Mouse (Mus musculus): ENCODE data around the gene Cnst. TPM values are rescaled to one million over a fixed set of nuclear protein-coding genes. Genes with fewer than 3 reads are reported as not detected.
A peak's percentile ranks its signal among the peaks of the same experiment; 100 is the strongest.

Gene Cnst
- total RNA-seq, 4 experiments from 2014 or later, result 40.1 to 42.1 (median 41.1) TPM

DNA sequence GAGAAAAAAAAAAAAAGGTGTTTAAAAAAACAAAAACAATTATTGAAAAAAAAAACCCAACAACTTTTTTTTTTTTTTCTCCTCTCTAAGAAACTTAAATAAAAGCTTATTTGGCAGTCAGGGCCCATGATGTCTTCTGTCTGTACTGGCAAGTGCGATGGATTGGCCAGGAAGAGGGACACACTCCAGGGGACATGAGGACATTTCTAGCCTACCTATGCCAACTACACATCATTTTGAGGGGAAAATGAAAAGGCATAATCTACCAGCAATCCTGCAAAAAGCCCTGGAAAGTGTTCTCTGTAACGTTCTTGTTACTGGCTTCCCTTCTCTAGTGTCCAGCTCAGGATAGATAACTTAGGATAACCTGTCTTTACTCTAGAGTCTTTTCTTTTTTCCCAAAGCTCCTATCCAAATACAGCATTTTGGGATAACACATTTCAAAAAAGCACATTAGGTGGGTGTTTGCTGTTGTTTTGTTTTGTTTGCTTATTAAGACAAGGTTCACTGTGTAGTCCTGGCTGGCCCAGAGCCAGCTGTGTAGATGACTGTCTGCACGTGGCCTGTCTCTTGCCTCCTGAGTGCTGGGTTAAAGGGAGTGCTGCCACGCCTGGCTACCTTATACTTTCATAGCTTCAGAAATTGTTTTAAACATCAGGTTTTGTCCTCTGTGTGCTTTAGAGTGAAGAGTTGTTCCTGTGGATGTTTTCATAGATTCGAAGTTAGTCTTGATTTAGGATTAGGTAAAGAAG, 7.2 kb downstream of the Cnst start:
- no peak for DNase-seq (ENCODE audit: low spot score in 2 of 2)

DNA sequence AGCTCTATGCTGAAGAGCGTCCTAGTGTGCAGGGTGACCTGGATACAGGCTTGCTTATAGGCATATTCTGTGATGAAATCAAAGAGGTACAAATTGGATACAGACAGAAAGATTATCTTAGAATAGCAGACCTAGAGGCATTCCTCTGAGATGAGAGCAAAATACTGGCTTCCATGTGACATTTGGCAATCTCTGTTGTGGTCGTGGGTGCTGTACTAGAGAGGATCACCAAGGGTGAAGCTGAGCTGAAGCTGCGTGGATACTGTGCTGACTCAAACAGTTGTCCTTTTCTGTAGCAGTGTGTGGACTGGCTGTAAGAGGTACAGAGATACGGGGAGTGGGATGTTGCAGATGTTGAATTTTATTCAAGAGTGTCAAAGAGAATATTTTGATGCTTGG, 7.8 kb downstream of the Cnst start:
- no peak for DNase-seq (ENCODE audit: low spot score in 2 of 2)

DNA sequence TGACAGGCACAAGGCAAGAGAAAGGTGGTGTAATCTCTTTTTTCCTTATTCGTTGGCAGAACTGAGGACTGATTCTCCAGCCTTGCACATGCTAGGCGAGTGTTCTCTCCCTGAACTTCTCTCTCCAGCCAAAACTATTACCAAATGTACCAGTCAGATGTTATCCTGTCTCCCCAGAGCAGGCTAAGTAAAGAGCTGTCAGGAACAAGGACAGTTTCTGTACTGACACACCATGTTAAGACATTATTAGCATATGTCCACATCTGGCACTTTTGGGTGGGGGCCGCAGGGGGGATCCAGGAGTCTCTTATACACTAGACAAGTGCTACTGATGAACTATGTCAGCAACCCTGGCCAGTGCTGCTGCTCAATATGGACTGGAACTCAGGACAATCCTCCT, 10.8 kb downstream of the Cnst start:
- DNase-seq (ENCODE audit: low spot score in 2 of 2), result no peak

DNA sequence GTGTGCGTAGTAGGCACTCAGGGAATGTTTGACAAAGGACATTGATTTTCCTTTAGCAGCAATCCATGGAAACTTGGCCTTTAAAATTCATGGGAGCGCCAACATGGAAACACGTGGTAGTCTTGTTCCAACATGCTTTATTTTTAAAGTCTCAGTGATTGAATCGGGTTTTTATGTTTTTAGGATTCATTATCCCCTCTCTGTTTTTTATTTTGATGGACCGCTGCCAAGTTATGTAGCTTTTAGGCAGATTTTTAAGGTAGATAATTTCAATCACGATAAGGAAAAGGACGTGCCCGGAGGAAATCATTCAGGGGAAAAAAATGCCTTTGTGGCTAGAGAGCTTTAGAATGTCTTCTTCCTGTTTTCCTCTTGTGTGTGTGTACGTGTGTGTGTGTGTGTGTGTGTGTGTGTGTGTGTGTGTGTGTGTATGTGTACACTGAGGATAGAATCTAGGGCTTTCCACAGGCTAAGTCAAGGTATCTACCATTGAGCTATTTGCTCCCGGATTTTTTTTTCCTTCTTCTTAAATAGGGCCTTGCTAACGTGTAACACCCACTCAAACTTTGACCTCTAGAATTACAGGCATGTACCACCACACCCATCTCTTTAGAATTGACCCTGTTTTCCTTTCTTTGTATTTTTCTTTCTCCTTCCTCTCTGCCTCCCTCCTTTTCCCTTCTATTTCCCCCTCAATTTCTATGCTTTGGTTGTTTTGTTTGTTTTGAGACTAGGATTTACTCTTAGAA, 13.4 kb downstream of the Cnst start:
- DNase-seq (ENCODE audit: low spot score in 2 of 2), result no peak

- no peak for DNase-seq (ENCODE audit: low spot score in 2 of 2)
Measured at GRCm38 (mm10) chr1:179560845-179561430, 14.8 kb downstream of the Cnst start.

GRCm38 (mm10) chr1:179563211-179563610, 17.0 kb downstream of the Cnst start:
- no peak for DNase-seq (ENCODE audit: low spot score in 2 of 2)

- no peak for DNase-seq (ENCODE audit: low spot score in 2 of 2)
Measured at GRCm38 (mm10) chr1:179563926-179564325, 17.8 kb downstream of the Cnst start.

DNA sequence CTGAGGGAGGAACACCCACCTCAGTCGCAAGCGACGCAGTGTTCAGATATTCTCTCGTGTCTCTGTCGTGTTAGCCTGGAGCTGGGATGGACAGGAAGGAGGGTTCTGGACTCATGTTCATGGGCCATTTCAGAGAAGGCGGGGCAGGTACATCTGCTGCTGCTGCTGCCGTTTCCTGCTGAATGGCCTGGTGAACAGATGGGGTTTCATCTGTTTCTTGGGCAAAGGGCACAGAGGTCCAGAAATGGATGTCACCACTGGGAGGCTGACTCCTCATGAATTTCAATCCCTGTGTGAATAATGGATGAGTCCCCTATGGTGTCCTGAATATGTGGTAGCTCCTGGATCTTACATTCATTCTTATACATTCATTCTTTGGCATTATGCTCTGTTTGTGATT, 21.4 kb downstream of the Cnst start:
- DNase-seq (ENCODE audit: low spot score in 2 of 2), result no peak

- no peak for DNase-seq (ENCODE audit: low spot score in 2 of 2)
Measured at GRCm38 (mm10) chr1:179568690-179569398, 22.7 kb downstream of the Cnst start.

- DNase-seq (ENCODE audit: low spot score in 2 of 2), result no peak
Measured at GRCm38 (mm10) chr1:179570482-179570881, 24.3 kb downstream of the Cnst start.

GRCm38 (mm10) chr1:179571686-179572085, 25.5 kb downstream of the Cnst start:
- DNase-seq (ENCODE audit: low spot score in 2 of 2), result no peak

GRCm38 (mm10) chr1:179573650-179574206, 27.6 kb downstream of the Cnst start:
- DNase-seq (ENCODE audit: low spot score in 2 of 2), result no peak

- no peak for DNase-seq (ENCODE audit: low spot score in 2 of 2)
Measured at GRCm38 (mm10) chr1:179578625-179579024, 32.5 kb downstream of the Cnst start.

DNA sequence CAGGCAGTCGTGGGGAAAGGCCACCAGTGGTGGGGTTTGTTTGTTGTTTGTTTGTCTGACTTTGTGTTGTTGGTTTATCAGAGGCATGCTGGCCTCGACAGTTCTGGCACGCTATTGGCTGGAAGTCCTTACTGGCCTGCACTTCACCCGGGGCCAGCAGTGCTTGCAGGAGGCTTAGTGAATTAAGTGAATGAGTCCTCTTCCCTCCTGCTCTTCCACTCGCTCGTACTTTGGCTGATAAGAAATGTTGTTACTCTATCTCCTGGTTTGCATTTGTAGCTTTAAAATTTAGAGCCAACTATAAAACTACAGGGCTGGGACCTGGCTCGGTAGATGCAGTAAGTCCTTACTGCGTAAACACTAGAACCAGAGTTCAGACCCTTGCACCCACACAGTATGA, 34.0 kb downstream of the Cnst start:
- no peak for DNase-seq (ENCODE audit: low spot score in 2 of 2)

- no peak for DNase-seq (ENCODE audit: low spot score in 2 of 2)
Measured at GRCm38 (mm10) chr1:179581422-179581821, 35.3 kb downstream of the Cnst start.

DNA sequence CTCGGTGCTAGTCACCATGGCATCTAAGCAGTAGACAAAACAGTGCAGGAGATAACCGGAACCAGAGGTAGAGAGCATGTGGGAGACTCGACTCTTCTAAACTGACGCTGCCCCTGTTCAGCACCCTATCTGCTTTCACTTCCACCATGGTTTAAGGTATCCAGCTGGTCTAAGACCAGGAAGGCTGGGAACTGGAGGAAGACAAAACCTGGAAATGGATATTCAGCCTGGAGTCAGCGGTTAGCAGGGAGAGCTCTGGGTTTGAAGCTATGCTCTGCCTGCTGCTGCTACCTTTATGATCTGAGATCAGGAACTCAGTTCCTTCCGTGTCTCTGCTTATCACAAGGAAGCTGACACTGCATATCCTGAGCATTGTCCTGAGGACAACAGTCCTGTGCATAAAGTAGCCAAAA, 35.9 kb downstream of the Cnst start:
- DNase-seq (ENCODE audit: low spot score in 2 of 2), result no peak

GRCm38 (mm10) chr1:179583090-179583489, 36.9 kb downstream of the Cnst start:
- DNase-seq (ENCODE audit: low spot score in 2 of 2), result no peak

GRCm38 (mm10) chr1:179584220-179584619, 38.0 kb downstream of the Cnst start:
- DNase-seq (ENCODE audit: low spot score in 2 of 2), result no peak

- DNase-seq (ENCODE audit: low spot score in 2 of 2), result no peak
Measured at GRCm38 (mm10) chr1:179585646-179586045, 39.5 kb downstream of the Cnst start.

- DNase-seq (ENCODE audit: low spot score in 2 of 2), result no peak
Measured at GRCm38 (mm10) chr1:179586430-179587095, 40.4 kb downstream of the Cnst start.

- DNase-seq (ENCODE audit: low spot score in 2 of 2), result peak in 1 of 2 experiments; percentile 25
Measured at GRCm38 (mm10) chr1:179588230-179588629, 42.1 kb downstream of the Cnst start.
